Mouse (Mus musculus): ENCODE results near the gene Dis3.

DNA sequence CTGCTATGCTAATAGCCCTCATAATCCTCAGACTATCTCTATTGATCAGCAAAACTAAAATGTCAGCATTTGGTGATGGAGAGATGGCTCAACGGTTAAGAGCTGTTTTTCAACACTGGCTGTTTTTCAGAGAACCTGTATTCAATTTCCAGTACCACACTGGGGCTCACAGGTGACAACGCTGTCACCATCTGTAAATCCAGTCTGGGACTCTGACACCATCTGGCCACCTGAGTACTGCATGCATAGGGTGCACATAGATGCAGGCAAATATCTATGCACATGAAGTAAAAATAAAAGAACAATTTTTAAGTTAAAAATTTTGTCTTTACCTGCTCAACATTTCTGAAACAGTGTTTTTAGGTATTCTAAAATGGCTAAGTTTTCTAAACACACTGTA, 40.5 kb upstream of the Dis3 start:
- no peak for TF ChIP-seq HCFC1 (IDR thresholded peaks at IDR 0.05; ENCODE audit: low read depth, low read length)
- no peak for TF ChIP-seq ZMIZ1 (IDR thresholded peaks at IDR 0.05; ENCODE audit: low read depth, low read length)

All from MEL (cell line).